Mouse (Mus musculus) midbrain, postnatal 0 days (tissue): Measurements from ENCODE around the gene Fndc5. TPM values are rescaled to one million over a fixed set of nuclear protein-coding genes. Genes with fewer than 3 reads are reported as not detected.

Experiments
- ATAC-seq: fragments of 200-750 bp; cut with Nextera tagmentation; 2 replicates; pipeline ENCODE4 v1.8.0; 2017; ENCODE audit warnings: moderate number of reproducible peaks, mild to moderate bottlenecking, moderate TSS enrichment, moderate library complexity; ENCODE audit not compliant: low FRiP score
- DNase-seq: peaks from one replicate; pipeline ENCODE4 v3.0.0-alpha.2; 2015; ENCODE audit warnings: low spot score
- H3K27ac ChIP-seq: fragments of 300-500 bp; sonication (generic); 2 replicates; pipeline ENCODE4 v1.5.1; 2014; ENCODE audit warnings: low read depth, mild to moderate bottlenecking, low read length, mixed read lengths
- H3K27me3 ChIP-seq: fragments of 300-500 bp; sonication (generic); 2 replicates; pipeline ENCODE4 v1.6.1; 2014; ENCODE audit warnings: low read length, control low read depth, mixed read lengths; ENCODE audit not compliant: insufficient read depth
- H3K36me3 ChIP-seq: fragments of 300-500 bp; sonication (generic); 2 replicates; pipeline ENCODE4 v1.6.1; 2014; ENCODE audit warnings: low read length, control low read depth, mixed read lengths; ENCODE audit not compliant: insufficient read depth
- H3K4me1 ChIP-seq: fragments of 300-500 bp; sonication (generic); 2 replicates; pipeline ENCODE4 v1.6.1; 2014; ENCODE audit warnings: mild to moderate bottlenecking, control low read depth, antibody characterized with exemption, low read length, mixed read lengths; ENCODE audit not compliant: insufficient read depth
- H3K4me2 ChIP-seq: fragments of 300-500 bp; sonication (generic); 2 replicates; pipeline ENCODE4 v1.6.1; 2014; ENCODE audit warnings: low read depth, mild to moderate bottlenecking, low read length, mixed read lengths; ENCODE audit not compliant: poor library complexity, severe bottlenecking
- H3K4me3 ChIP-seq: fragments of 300-500 bp; sonication (generic); 2 replicates; pipeline ENCODE4 v1.5.1; 2014; ENCODE audit warnings: low read depth, mild to moderate bottlenecking, low read length, moderate library complexity
- H3K9ac ChIP-seq: fragments of 300-500 bp; sonication (generic); replicated peaks from 2 replicates; pipeline ENCODE4 v1.6.1; 2014; ENCODE audit warnings: mild to moderate bottlenecking, low read length, moderate library complexity, mixed read lengths; ENCODE audit not compliant: poor library complexity, severe bottlenecking
- H3K9me3 ChIP-seq: fragments of 300-500 bp; sonication (generic); 2 replicates; pipeline ENCODE4 v1.6.1; 2016; ENCODE audit warnings: low read length, control low read depth
- CTCF ChIP-seq: IDR thresholded peaks from 2 replicates; pipeline ENCODE4 v1.5.1; 2016; ENCODE audit warnings: antibody characterized with exemption, mild to moderate bottlenecking
- WGBS: fragments of 180-500 bp; shearing (Covaris S2); extraction: QIAGEN DNeasy Blood & Tissue Kit; methylation state at CpG from one replicate; pipeline ENCODE4 v1.1.7; 2014; 5-methylcytosine and 5-hydroxymethylcytosine counted together
- polyA plus RNA-seq: library from polyadenylated mRNA; unstranded; fragments of >200 nt; fragmentation: Nextera tagmentation; extraction: Ambion mirVana; gene quantifications from 2 replicates; pipeline ENCODE4 v1.2.1, GENCODE M21; 2015
- total RNA-seq: library from RNA; depleted of rRNA; stranded (reverse); fragments of >200 nt; gene quantifications from 2 replicates; pipeline ENCODE4 v1.2.3, GENCODE M21; 2014

The Fndc5 gene
- total and polyA plus RNA-seq, 2 experiments from 2014 or later = 14.6 to 36.3 TPM

DNA sequence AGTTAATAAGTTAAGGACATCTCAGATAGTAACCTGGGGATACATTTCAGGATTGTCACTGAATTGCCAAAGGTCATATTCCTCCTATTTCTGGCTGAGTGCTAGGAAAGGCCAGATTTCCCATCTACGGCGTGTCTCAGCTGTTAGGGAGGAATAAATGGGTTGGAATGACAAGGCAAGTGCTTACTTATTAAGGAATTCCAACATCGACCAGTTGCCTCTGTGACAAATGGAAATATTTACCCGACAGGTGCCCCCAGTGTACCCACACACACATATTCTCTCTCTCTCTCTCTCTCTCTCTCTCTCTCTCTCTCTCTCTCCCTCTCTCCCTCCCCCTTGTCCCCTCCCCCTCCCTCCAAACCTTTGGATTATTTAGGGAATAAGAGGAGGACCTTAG is 9.1 kb downstream of the Fndc5 start:
- Histone ChIP-seq H3K4me2 (no peak overlapping the region), H3K4me3 (no peak overlapping the region), H3K9ac (no peak overlapping the region), H3K36me3 (peaks cover 16% of the 10 kb centered on the region; the same call in 1 of the 2 replicates), H3K9me3 (no peaks in the 10 kb centered on the region), H3K27ac (no peak overlapping the region), H3K27me3 (no peaks in the 10 kb centered on the region), H3K4me1 (peaks cover 7% of the 10 kb centered on the region; the same call in 1 of the 2 replicates)
- DNase-seq (no peak), ATAC-seq (no peak)
- 82% methylated on average over 4 of the region's 4 CpGs for WGBS
- no peak for TF ChIP-seq CTCF

DNA sequence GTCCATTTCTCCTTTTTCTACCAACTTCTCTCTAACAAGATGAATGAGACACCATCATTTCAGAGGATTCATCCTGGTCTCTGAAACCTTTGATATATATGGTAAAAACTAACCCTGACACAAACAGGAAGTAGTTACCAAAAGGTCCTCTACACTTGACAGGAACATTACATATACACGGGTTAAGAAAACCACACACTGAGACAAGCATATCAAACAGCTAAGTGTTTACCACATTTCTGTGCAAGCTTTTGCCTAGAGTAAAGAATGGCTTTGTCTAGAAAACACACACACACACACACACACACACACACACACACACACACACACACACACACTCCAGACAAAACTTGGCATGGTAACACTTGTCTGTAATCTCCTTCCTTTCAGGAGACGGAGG is 9.6 kb downstream of the Fndc5 start:
- ATAC-seq = no peak
- H3K27ac ChIP-seq = no peak overlapping the region

DNA sequence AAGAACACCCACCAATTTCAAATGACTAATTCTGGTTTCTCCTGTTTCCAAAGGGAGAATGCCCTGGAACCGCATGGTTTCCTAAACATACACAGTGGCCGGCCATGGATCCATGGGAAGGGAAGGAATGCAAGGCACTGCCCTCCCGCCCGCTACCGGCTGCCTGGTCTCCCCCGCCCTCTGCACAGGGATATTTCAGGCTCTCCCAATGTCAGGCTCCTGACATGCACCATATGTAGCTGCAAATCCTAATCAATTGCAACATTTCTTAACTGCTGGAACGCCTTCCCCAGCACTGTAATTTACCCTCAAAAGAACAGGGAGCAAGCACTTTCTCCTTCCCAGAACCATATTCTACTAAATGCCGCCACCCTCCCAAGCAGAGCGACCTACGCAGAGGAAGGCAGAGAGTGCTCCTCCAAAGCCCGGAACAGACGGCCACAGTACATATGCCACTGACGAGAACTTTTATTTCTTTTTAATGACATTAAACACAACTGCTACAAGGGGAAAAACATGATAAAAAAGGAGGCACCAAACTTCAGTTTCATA is 10.8 kb downstream of the Fndc5 start:
- Histone ChIP-seq H3K4me2 (no peak overlapping the region), H3K4me3 (no peak overlapping the region), H3K27me3 (no peaks in the 10 kb centered on the region), H3K4me1 (peaks cover 7% of the 10 kb centered on the region; the same call in 1 of the 2 replicates), H3K36me3 (peaks cover 28% of the 10 kb centered on the region), H3K9me3 (no peaks in the 10 kb centered on the region), H3K9ac (no peak overlapping the region), H3K27ac (no peak overlapping the region)
- WGBS = 84% methylated on average over 13 of the region's 13 CpGs
- no peak for ATAC-seq
- DNase-seq = no peak
- no peak for TF ChIP-seq CTCF

More for the DNA sequence above, 9.6 kb downstream of the Fndc5 start:
- Histone ChIP-seq H3K4me3 (no peak overlapping the region), H3K9me3 (no peaks in the 10 kb centered on the region), H3K4me2 (no peak overlapping the region), H3K36me3 (peaks cover 20% of the 10 kb centered on the region), H3K4me1 (peaks cover 7% of the 10 kb centered on the region; the same call in 1 of the 2 replicates), H3K27me3 (no peaks in the 10 kb centered on the region), H3K9ac (no peak overlapping the region)
- TF ChIP-seq CTCF = no peak
- WGBS = 62% methylated on average over 2 of the region's 2 CpGs
- no peak for DNase-seq

DNA sequence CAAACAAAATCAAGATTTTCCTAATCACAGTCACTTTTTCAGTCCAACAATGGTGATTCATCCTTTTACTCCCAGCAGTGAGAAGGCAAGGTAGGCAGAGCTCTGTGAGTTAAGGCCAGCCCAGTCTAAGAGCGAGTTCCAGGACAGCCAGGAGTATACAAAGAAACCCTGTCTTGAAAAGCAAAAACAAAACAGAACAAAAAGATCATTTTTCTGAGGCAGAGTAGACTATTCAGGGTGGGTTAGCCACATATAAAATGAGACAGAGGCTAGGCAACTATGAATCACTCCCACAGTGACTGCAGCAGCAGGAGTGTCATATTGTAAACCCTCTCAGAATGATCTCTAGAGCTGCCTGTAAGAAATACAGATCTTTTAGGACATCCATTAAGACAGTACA is 12.5 kb downstream of the Fndc5 start:
- no peak overlapping the region for H3K9ac ChIP-seq
- no peak overlapping the region for H3K4me3 ChIP-seq
- DNase-seq (no peak), ATAC-seq (no peak)
- no peak for TF ChIP-seq CTCF
- H3K27ac ChIP-seq = no peak overlapping the region
- H3K27me3 ChIP-seq = no peaks in the 10 kb centered on the region
- H3K4me2 ChIP-seq = no peak overlapping the region
- H3K9me3 ChIP-seq = no peaks in the 10 kb centered on the region
- peaks cover 7% of the 10 kb centered on the region; the same call in 1 of the 2 replicates for H3K4me1 ChIP-seq
- H3K36me3 ChIP-seq = peaks cover 28% of the 10 kb centered on the region
- 74% methylated on average over 1 of the region's 1 CpGs for WGBS

DNA sequence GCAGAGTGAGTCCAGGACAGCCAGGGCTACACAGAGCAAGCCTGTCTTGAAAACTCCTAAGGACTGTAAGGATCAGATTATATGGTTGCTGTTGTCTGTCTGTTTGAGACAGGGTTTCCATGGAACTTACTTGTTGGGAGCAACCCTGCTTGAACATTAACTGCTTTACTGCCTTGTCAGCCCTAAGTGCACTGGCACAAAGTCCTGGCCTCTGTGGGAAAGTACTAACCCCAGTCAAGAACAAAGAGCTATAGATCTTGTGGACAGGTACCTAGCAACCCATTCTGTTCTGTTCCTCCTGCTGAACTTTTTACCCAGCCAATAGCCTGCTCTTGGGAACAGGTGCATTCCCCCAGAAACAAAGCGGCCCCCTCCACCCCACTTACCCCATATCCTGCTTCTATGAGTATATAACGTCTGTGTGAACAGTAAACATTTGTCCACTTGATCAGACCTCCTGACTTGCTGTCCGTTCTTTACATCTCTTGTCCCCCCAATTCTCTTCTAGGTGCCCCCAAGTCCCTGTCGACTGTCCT is 14.5 kb downstream of the Fndc5 start:
- no peaks in the 10 kb centered on the region for H3K9me3 ChIP-seq
- peaks cover 36% of the 10 kb centered on the region for H3K36me3 ChIP-seq
- H3K4me2 ChIP-seq = no peak overlapping the region
- no peak overlapping the region for H3K4me3 ChIP-seq
- WGBS = 96% methylated on average over 4 of the region's 4 CpGs
- DNase-seq = no peak
- H3K9ac ChIP-seq = no peak overlapping the region
- H3K27me3 ChIP-seq = no peaks in the 10 kb centered on the region
- no peaks in the 10 kb centered on the region for H3K4me1 ChIP-seq
- ATAC-seq = no peak
- H3K27ac ChIP-seq = no peak overlapping the region
- TF ChIP-seq CTCF = no peak

DNA sequence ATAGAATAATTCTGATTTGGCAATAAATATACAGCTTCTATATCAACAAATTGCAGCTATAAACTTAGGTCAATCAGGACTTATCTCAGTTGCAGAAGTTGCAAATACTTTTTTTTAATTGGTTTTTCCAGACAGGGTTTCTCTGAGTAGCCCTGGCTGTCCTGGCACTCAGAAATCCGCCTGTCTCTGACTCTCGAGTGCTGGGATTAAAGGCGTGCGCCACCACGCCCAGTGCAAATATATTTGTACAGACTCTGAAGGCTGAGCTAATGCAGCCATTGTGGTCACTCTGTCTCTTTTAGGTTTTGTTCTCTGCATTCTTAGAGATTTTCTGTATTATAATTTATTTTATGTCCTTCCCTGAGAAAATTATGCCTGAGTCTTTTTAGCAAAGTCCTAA is 20.7 kb downstream of the Fndc5 start:
- Histone ChIP-seq H3K4me1 (no peaks in the 10 kb centered on the region), H3K9me3 (no peaks in the 10 kb centered on the region), H3K27me3 (no peaks in the 10 kb centered on the region), H3K4me3 (no peak overlapping the region), H3K9ac (no peak overlapping the region), H3K36me3 (peaks cover 24% of the 10 kb centered on the region), H3K27ac (no peak overlapping the region), H3K4me2 (no peak overlapping the region)
- no peak for TF ChIP-seq CTCF
- 77% methylated on average over 5 of the region's 5 CpGs for WGBS
- ATAC-seq (no peak), DNase-seq (no peak)
